Mouse (Mus musculus) layer of hippocampus, postnatal 25 days (tissue): Measurements from ENCODE around the gene Mlf2. TPM values are rescaled to one million over a fixed set of nuclear protein-coding genes. Genes with fewer than 3 reads are reported as not detected.

Source experiments
- total RNA-seq, 2 experiments: library from RNA; stranded (reverse); gene quantifications; 2 replicates each; pipeline ENCODE4 v1.2.3; 2021

Gene Mlf2
- total RNA-seq, 2 experiments from 2014 or later = 670 to 704 TPM

Other genes starting within 250 kb of the Mlf2 start
- gene Emg1, start 219.2 kb upstream of the Mlf2 start, total RNA-seq = 10 to 100 TPM; 51.3 to 54.4 TPM
- gene Phb2, start 219.1 kb upstream of the Mlf2 start, total RNA-seq = 100 to 1,000 TPM; 120 to 124 TPM
- gene Ptpn6, start 192.7 kb upstream of the Mlf2 start, total RNA-seq = 1 to 10 TPM; 2.9 to 4.0 TPM
- gene Grcc10, start 190.0 kb upstream of the Mlf2 start, total RNA-seq = 100 to 1,000 TPM; 350 to 372 TPM
- under 1 TPM in 1 of 2 experiments, not detected in 1; 0.71 TPM for gene Gm45234, start 175.4 kb upstream of the Mlf2 start, total RNA-seq
- 100 to 1,000 TPM; 134 to 159 TPM for gene Atn1, start 174.9 kb upstream of the Mlf2 start, total RNA-seq
- gene Eno2, start 161.7 kb upstream of the Mlf2 start, total RNA-seq = 1,000 to 10,000 TPM in 1 of 2 experiments, 100 to 1,000 TPM in 1; 947 to 1,030 TPM
- gene Lrrc23, start 151.7 kb upstream of the Mlf2 start, total RNA-seq = 1 to 10 TPM; 1.7 TPM
- gene Spsb2, start 122.7 kb upstream of the Mlf2 start, total RNA-seq = 1 to 10 TPM; 4.5 to 6.0 TPM
- 100 to 1,000 TPM; 685 to 811 TPM for gene Tpi1, start 117.1 kb upstream of the Mlf2 start, total RNA-seq
- gene Usp5, start 101.9 kb upstream of the Mlf2 start, total RNA-seq = 100 to 1,000 TPM; 164 to 183 TPM
- gene Cdca3, start 101.8 kb upstream of the Mlf2 start, total RNA-seq = 1 to 10 TPM; 1.1 to 1.2 TPM
- under 1 TPM in 1 of 2 experiments, not detected in 1; 0.26 TPM for gene Gnb3, start 91.1 kb upstream of the Mlf2 start, total RNA-seq
- 10 to 100 TPM; 18.5 to 30.1 TPM for gene P3h3, start 73.6 kb upstream of the Mlf2 start, total RNA-seq
- 100 to 1,000 TPM; 184 to 196 TPM for gene Gpr162, start 67.4 kb upstream of the Mlf2 start, total RNA-seq
- under 1 TPM; 0.22 to 0.26 TPM for gene Cd4, start 43.2 kb upstream of the Mlf2 start, total RNA-seq
- gene Lag3, start 19.7 kb upstream of the Mlf2 start, total RNA-seq = 1 to 10 TPM; 2.4 to 2.6 TPM
- 1,000 to 10,000 TPM; 1,178 to 1,233 TPM for gene Ptms, start 11.3 kb upstream of the Mlf2 start, total RNA-seq
- gene Cops7a, start 34.2 kb downstream of the Mlf2 start, total RNA-seq = 100 to 1,000 TPM; 144 to 151 TPM
- 100 to 1,000 TPM; 139 to 188 TPM for gene Pianp, start 65.3 kb downstream of the Mlf2 start, total RNA-seq
- gene Zfp384, start 77.8 kb downstream of the Mlf2 start, total RNA-seq = 10 to 100 TPM; 42.4 to 49.6 TPM
- 10 to 100 TPM; 61.4 to 61.5 TPM for gene Ing4, start 108.4 kb downstream of the Mlf2 start, total RNA-seq
- gene Acrbp, start 118.3 kb downstream of the Mlf2 start, total RNA-seq = 10 to 100 TPM in 1 of 2 experiments, 1 to 10 TPM in 1; 8.2 to 12.4 TPM
- under 1 TPM; 0.35 to 0.96 TPM for gene Lpar5, start 136.5 kb downstream of the Mlf2 start, total RNA-seq
- gene Chd4, start 164.6 kb downstream of the Mlf2 start, total RNA-seq = 100 to 1,000 TPM; 153 to 194 TPM
- gene Nop2, start 200.5 kb downstream of the Mlf2 start, total RNA-seq = 10 to 100 TPM; 29.5 TPM
- 10 to 100 TPM; 63.4 to 77.7 TPM for gene Iffo1, start 213.9 kb downstream of the Mlf2 start, total RNA-seq
- 1,000 to 10,000 TPM; 2,323 to 2,636 TPM for gene Gapdh, start 235.1 kb downstream of the Mlf2 start, total RNA-seq